ENCODE assay signal across 22 mouse cellular contexts in genomic region chr5:27679151-27679550, GRCm38 (mm10).
A peak's percentile ranks its signal among the peaks of the same experiment; 100 is the strongest.
DNase-seq lines count a peak whose midpoint lies in the region; ATAC-seq and TF ChIP-seq lines count a peak whose summit lies in the region.
"Had no signal": no experiment of that assay in that cellular context is flagged by ENCODE, and none has a peak within 500 bp of the region (broad histone marks: within the 10 kb centered on the region; RNA-seq: fewer than 3 reads in every experiment).

No protein-coding gene starts in this region.

- 81% methylated on average over 1 of the region's 1 CpGs for WGBS in liver, embryonic 13.5 days (ENCODE audit: insufficient replicate concordance)
- WGBS in liver, postnatal 0 days (ENCODE audit: insufficient replicate concordance): 85% methylated on average over 1 of the region's 1 CpGs

- no peak overlapping the region for H3K9ac ChIP-seq in liver, embryonic 13.5 days
- H3K9ac ChIP-seq in liver, postnatal 0 days (replicated peaks): no peak overlapping the region
- H3K9ac ChIP-seq: embryonic facial prominence, embryonic 15.5 days; hindbrain, embryonic 12.5 days had no signal

- H3K27me3 ChIP-seq in liver, embryonic 13.5 days: no peaks in the 10 kb centered on the region
- no peaks in the 10 kb centered on the region for H3K27me3 ChIP-seq in liver, postnatal 0 days (ENCODE audit: insufficient read depth, low read length)
- H3K27me3 ChIP-seq: embryonic facial prominence, embryonic 15.5 days; hindbrain, embryonic 12.5 days had no signal

- H3K9me3 ChIP-seq in liver, embryonic 13.5 days (replicated peaks): no peaks in the 10 kb centered on the region
- H3K9me3 ChIP-seq in liver, postnatal 0 days (ENCODE audit: low read length): no peaks in the 10 kb centered on the region
- H3K9me3 ChIP-seq: embryonic facial prominence, embryonic 15.5 days; forebrain, embryonic 10.5 days; hindbrain, embryonic 12.5 days had no signal

- TF ChIP-seq EP300 in liver, postnatal 0 days (IDR thresholded peaks at IDR 0.05; ENCODE audit: low read depth): no peak

- DNase-seq in adrenal gland, adult 2 months: peak; percentile 26
- DNase-seq in adrenal gland, postnatal 14 days: no peak
- DNase-seq in liver, embryonic 13.5 days: peak; percentile 34
- no peak for DNase-seq in liver, postnatal 0 days
- peak; percentile 34 for DNase-seq in NIH3T3 (ENCODE audit: low read depth)
- no peak for DNase-seq in left cerebral cortex, adult 18-20 months (ENCODE audit: low spot score in 2 of 2)
- no peak for DNase-seq in right cerebral cortex, adult 18-20 months
- DNase-seq: cerebellum, adult 11 months; cerebellum, adult 8-10 months; cerebellum, postnatal 14 days; embryo, embryonic 11 days; gastrocnemius, adult 2 months; gastrocnemius, postnatal 25 days; heart, postnatal 10 days; heart, postnatal 4 days; kidney, adult 11 months had no signal

- H3K4me3 ChIP-seq in liver, embryonic 13.5 days (replicated peaks): no peak overlapping the region
- H3K4me3 ChIP-seq in liver, postnatal 0 days (ENCODE audit: low read depth, low read length): no peak overlapping the region
- H3K4me3 ChIP-seq: embryonic facial prominence, embryonic 15.5 days; erythroblast, embryonic 14.5 days; forebrain, embryonic 10.5 days; gastrocnemius, adult 2 months; hindbrain, embryonic 12.5 days had no signal

- no peak overlapping the region for H3K27ac ChIP-seq in liver, embryonic 13.5 days
- H3K27ac ChIP-seq in liver, postnatal 0 days (ENCODE audit: low read depth): no peak overlapping the region
- H3K27ac ChIP-seq: embryonic facial prominence, embryonic 15.5 days; forebrain, embryonic 10.5 days; gastrocnemius, adult 2 months; hindbrain, embryonic 12.5 days; hindbrain, postnatal 0 days had no signal

- ATAC-seq in liver, embryonic 13.5 days (ENCODE audit: low read depth): no peak
- ATAC-seq in liver, postnatal 0 days: no peak
- ATAC-seq: forebrain, embryonic 14.5 days; hindbrain, postnatal 0 days had no signal

- H3K4me1 ChIP-seq in liver, embryonic 13.5 days (replicated peaks): 0 out of 2 replicates have a peak, but pooled peaks cover 6% of the 10 kb centered on the region
- H3K4me1 ChIP-seq in liver, postnatal 0 days (ENCODE audit: insufficient read depth): no peaks in the 10 kb centered on the region
- H3K4me1 ChIP-seq: embryonic facial prominence, embryonic 15.5 days; forebrain, embryonic 10.5 days; hindbrain, embryonic 12.5 days had no signal

- no peak overlapping the region for H3K4me2 ChIP-seq in liver, embryonic 13.5 days
- H3K4me2 ChIP-seq in liver, postnatal 0 days (ENCODE audit: low read depth, low read length): no peak overlapping the region
- H3K4me2 ChIP-seq: embryonic facial prominence, embryonic 15.5 days; hindbrain, embryonic 12.5 days had no signal

- no peak for TF ChIP-seq CTCF in liver, postnatal 0 days (IDR thresholded peaks at IDR 0.05; ENCODE audit: low read depth)

- no peaks in the 10 kb centered on the region for H3K36me3 ChIP-seq in liver, embryonic 13.5 days
- H3K36me3 ChIP-seq in liver, postnatal 0 days (replicated peaks; ENCODE audit: insufficient read depth, low read length): no peaks in the 10 kb centered on the region
- H3K36me3 ChIP-seq: embryonic facial prominence, embryonic 15.5 days; forebrain, embryonic 10.5 days had no signal

Comparison
In these comparisons a context has a peak if more than half of its experiments do, and no peak if none do; other contexts are left out.
1. DNase-seq: peak in adrenal gland, adult 2 months (single experiment), liver, embryonic 13.5 days (single experiment) and NIH3T3 (single experiment); none in adrenal gland, postnatal 14 days (single experiment), liver, postnatal 0 days (single experiment), left cerebral cortex, adult 18-20 months (0 of 2) and right cerebral cortex, adult 18-20 months (single experiment).